Mouse (Mus musculus) thymus, adult 2 months (tissue): Measurements from ENCODE around the gene Coq8b.

Experiments used
- CTCF ChIP-seq: fragments of 200-500 bp; IDR thresholded peaks from 2 replicates; pipeline ENCODE4 v1.5.1; 2012; ENCODE audit warnings: mild to moderate bottlenecking, control low read depth, low read length, moderate library complexity, borderline replicate concordance; ENCODE audit not compliant: control insufficient read depth, poor library complexity, insufficient read depth; ENCODE audit errors: extremely low read depth
- POLR2A ChIP-seq: fragments of 200-500 bp; IDR thresholded peaks from 2 replicates; pipeline ENCODE4 v1.6.1; 2012; ENCODE audit warnings: mild to moderate bottlenecking, low read length, control low read depth, moderate library complexity; ENCODE audit not compliant: control insufficient read depth, poor library complexity, insufficient read depth; ENCODE audit errors: extremely low read depth

DNA sequence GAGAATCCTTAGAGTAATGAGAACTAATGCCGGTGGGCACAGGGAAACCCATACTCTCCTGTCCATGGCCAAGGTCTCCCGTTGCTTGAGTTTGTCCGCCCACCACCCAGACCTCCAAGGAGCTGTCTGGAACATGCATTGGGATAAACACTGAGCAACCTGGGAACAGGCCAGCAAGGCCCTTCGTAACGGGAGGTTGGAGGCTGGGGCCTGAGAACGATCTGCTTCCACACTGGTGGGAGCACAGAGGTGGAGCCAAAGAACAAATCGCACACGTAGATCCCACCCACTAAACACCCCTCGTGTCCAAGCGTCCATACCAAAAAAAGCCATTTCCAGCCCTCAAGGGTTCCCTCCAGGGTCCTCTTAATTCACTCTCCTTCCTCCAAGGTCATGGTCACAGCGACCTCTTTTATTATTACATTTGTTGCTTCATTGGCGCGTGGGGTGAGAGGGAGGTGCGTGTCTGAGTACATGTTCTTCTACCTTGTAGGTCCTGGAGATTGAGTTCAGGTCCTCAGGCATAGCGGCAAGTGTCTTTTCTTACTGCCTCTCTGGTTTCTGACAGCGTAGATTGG, 65.3 kb downstream of the Coq8b start:
- TF ChIP-seq CTCF (no peak), POLR2A (no peak)
